Mouse (Mus musculus): ENCODE data around the gene Gata3.

DNA sequence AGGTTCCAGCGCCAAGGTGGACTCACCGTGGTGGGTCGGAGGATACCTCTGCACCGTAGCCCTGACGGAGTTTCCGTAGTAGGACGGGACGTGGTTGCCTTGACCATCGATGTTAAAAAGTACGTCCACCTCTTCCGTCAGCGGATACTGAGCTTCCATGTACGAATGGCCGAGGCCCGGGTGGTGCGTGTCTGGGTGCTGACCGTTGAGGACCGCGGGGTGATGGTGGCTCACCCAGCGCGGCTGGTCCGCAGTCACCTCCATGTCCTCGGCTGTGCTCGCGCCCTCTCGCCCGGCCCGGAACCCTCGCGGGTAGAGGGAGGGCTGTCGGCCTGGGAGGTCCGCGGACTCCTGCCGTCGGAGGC lies 12.5 kb downstream of the Gata3 start:
- TF ChIP-seq CTCF (conservative IDR thresholded peaks at IDR 0.05; ENCODE audit: insufficient read depth, insufficient read length, low read depth, low read length) (no peak), POLR2A (IDR thresholded peaks at IDR 0.05; ENCODE audit: low read depth, low read length) (no peak)

All from kidney, adult 2 months (tissue).